Mouse (Mus musculus) right cerebral cortex, postnatal 25 days (tissue): Measurements from ENCODE around the gene Lrrc4c.

Experiments used
- DNase-seq: peaks from one replicate; pipeline ENCODE4 v3.0.0; 2022

The Lrrc4c gene

GRCm38 (mm10) chr2:96949531-96949930 is 631.6 kb downstream of the Lrrc4c start:
- DNase-seq = no peak

- no peak for DNase-seq
Observed at GRCm38 (mm10) chr2:96999521-96999920, 681.6 kb downstream of the Lrrc4c start.

- DNase-seq = no peak
Observed at GRCm38 (mm10) chr2:97018319-97018718, 700.4 kb downstream of the Lrrc4c start.

GRCm38 (mm10) chr2:97026991-97027390 is 709.0 kb downstream of the Lrrc4c start:
- no peak for DNase-seq

- DNase-seq = no peak
Observed at GRCm38 (mm10) chr2:97027585-97027984, 709.6 kb downstream of the Lrrc4c start.

GRCm38 (mm10) chr2:97036401-97036800 is 718.4 kb downstream of the Lrrc4c start:
- no peak for DNase-seq

- DNase-seq = no peak
Observed at GRCm38 (mm10) chr2:97037024-97037814, 719.2 kb downstream of the Lrrc4c start.

- DNase-seq = no peak
Observed at GRCm38 (mm10) chr2:97044016-97044415, 726.0 kb downstream of the Lrrc4c start.

- no peak for DNase-seq
Observed at GRCm38 (mm10) chr2:97045628-97046027, 727.7 kb downstream of the Lrrc4c start.

GRCm38 (mm10) chr2:97080156-97080555 is 762.2 kb downstream of the Lrrc4c start:
- DNase-seq = no peak

- no peak for DNase-seq
Observed at GRCm38 (mm10) chr2:97097965-97098364, 780.0 kb downstream of the Lrrc4c start.

- no peak for DNase-seq
Observed at GRCm38 (mm10) chr2:97103398-97104162, 785.6 kb downstream of the Lrrc4c start.

- no peak for DNase-seq
Observed at GRCm38 (mm10) chr2:97124246-97124645, 806.3 kb downstream of the Lrrc4c start.

GRCm38 (mm10) chr2:97138454-97138853 is 820.5 kb downstream of the Lrrc4c start:
- DNase-seq = no peak

GRCm38 (mm10) chr2:97151626-97152194 is 833.7 kb downstream of the Lrrc4c start:
- DNase-seq = no peak

GRCm38 (mm10) chr2:97165745-97166144 is 847.8 kb downstream of the Lrrc4c start:
- DNase-seq = no peak

GRCm38 (mm10) chr2:97178399-97178798 is 860.4 kb downstream of the Lrrc4c start:
- DNase-seq = no peak

- DNase-seq = no peak
Observed at GRCm38 (mm10) chr2:97196968-97197606, 879.1 kb downstream of the Lrrc4c start.

GRCm38 (mm10) chr2:97232966-97233365 is 915.0 kb downstream of the Lrrc4c start:
- DNase-seq = peak; percentile 12

- no peak for DNase-seq
Observed at GRCm38 (mm10) chr2:97234074-97234473, 916.1 kb downstream of the Lrrc4c start.

- DNase-seq = no peak
Observed at GRCm38 (mm10) chr2:97274651-97275050, 956.7 kb downstream of the Lrrc4c start.

GRCm38 (mm10) chr2:97284986-97285385 is 967.0 kb downstream of the Lrrc4c start:
- no peak for DNase-seq

GRCm38 (mm10) chr2:97294216-97294615 is 976.2 kb downstream of the Lrrc4c start:
- DNase-seq = no peak
